Mouse (Mus musculus) intestine, embryonic 15.5 days (tissue): ENCODE results near the gene Casz1. TPM values are rescaled to one million over a fixed set of nuclear protein-coding genes. Genes with fewer than 3 reads are reported as not detected.
A peak's percentile ranks its signal among the peaks of the same experiment; 100 is the strongest.

Experiments
- ATAC-seq: fragments of 200-750 bp; cut with Nextera tagmentation; 2 replicates; pipeline ENCODE4 v1.8.0; 2017; ENCODE audit warnings: moderate TSS enrichment, moderate library complexity
- H3K27ac ChIP-seq: fragments of 300-500 bp; sonication (generic); 2 replicates; pipeline ENCODE4 v1.5.1; 2015; ENCODE audit warnings: mild to moderate bottlenecking, inconsistent platforms
- H3K27me3 ChIP-seq: fragments of 300-500 bp; sonication (generic); replicated peaks from 2 replicates; pipeline ENCODE4 v1.6.1; 2015; ENCODE audit warnings: inconsistent platforms
- H3K36me3 ChIP-seq: fragments of 300-500 bp; sonication (generic); 2 replicates; pipeline ENCODE4 v1.6.1; 2015; ENCODE audit warnings: inconsistent platforms
- H3K4me1 ChIP-seq: fragments of 300-500 bp; sonication (generic); replicated peaks from 2 replicates; pipeline ENCODE4 v1.6.1; 2015; ENCODE audit warnings: inconsistent platforms
- H3K4me2 ChIP-seq: fragments of 300-500 bp; sonication (generic); replicated peaks from 2 replicates; pipeline ENCODE4 v1.6.1; 2015; ENCODE audit warnings: mild to moderate bottlenecking, inconsistent platforms
- H3K4me3 ChIP-seq: fragments of 300-500 bp; sonication (generic); replicated peaks from 2 replicates; pipeline ENCODE4 v1.5.1; 2015; ENCODE audit warnings: inconsistent platforms
- H3K9ac ChIP-seq: fragments of 300-500 bp; sonication (generic); 2 replicates; pipeline ENCODE4 v1.6.1; 2015; ENCODE audit warnings: inconsistent platforms
- H3K9me3 ChIP-seq: fragments of 300-500 bp; sonication (generic); 2 replicates; pipeline ENCODE4 v1.6.1; 2016; ENCODE audit warnings: inconsistent platforms
- WGBS: fragments of 180-500 bp; shearing (Covaris S2); methylation state at CpG from one replicate; pipeline ENCODE4 v1.1.7; 2015; 5-methylcytosine and 5-hydroxymethylcytosine counted together
- polyA plus RNA-seq: library from polyadenylated mRNA; unstranded; fragments of >200 nt; fragmentation: Nextera tagmentation; extraction: Ambion mirVana; gene quantifications from 2 replicates; pipeline ENCODE4 v1.2.1, GENCODE M21; 2015

Casz1 gene
- polyA plus RNA-seq, 1 experiment from 2014 or later, result 4.4 TPM

- Histone ChIP-seq H3K36me3 (no peaks in the 10 kb centered on the region), H3K27me3 (no peaks in the 10 kb centered on the region), H3K4me1 (peaks cover 19% of the 10 kb centered on the region), H3K27ac (no peak overlapping the region), H3K4me3 (no peak overlapping the region), H3K9ac (no peak overlapping the region), H3K4me2 (no peak overlapping the region), H3K9me3 (no peaks in the 10 kb centered on the region)
- ATAC-seq, result peak; percentile 47
- 57% methylated on average over 7 of the region's 7 CpGs for WGBS
These were observed 26.1 kb downstream of the Casz1 start for GRCm38 (mm10) chr4:148830350-148830749.

- no peak for ATAC-seq
- no peak overlapping the region for H3K4me3 ChIP-seq
- no peaks in the 10 kb centered on the region for H3K36me3 ChIP-seq
- WGBS, result 70% methylated on average over 21 of the region's 21 CpGs
- H3K27me3 ChIP-seq, result no peaks in the 10 kb centered on the region
- no peak overlapping the region for H3K4me2 ChIP-seq
- no peak overlapping the region for H3K9ac ChIP-seq
- H3K4me1 ChIP-seq, result peaks cover 31% of the 10 kb centered on the region
- no peak overlapping the region for H3K27ac ChIP-seq
- H3K9me3 ChIP-seq, result no peaks in the 10 kb centered on the region
These were observed 29.2 kb downstream of the Casz1 start for GRCm38 (mm10) chr4:148833245-148833990.

- WGBS, result 33% methylated on average over 6 of the region's 6 CpGs
These were observed 32.2 kb downstream of the Casz1 start for GRCm38 (mm10) chr4:148836391-148836790.

GRCm38 (mm10) chr4:148837046-148837445, 32.8 kb downstream of the Casz1 start:
- Histone ChIP-seq H3K9me3 (no peaks in the 10 kb centered on the region), H3K4me2 (no peak overlapping the region), H3K9ac (no peak overlapping the region), H3K27me3 (no peaks in the 10 kb centered on the region), H3K27ac (peak overlapping the region; percentile 54), H3K4me3 (no peak overlapping the region), H3K4me1 (peaks cover 28% of the 10 kb centered on the region), H3K36me3 (no peaks in the 10 kb centered on the region)
- 44% methylated on average over 9 of the region's 9 CpGs for WGBS
- ATAC-seq, result no peak

More at GRCm38 (mm10) chr4:148836391-148836790, 32.2 kb downstream of the Casz1 start:
- Histone ChIP-seq H3K27me3 (no peaks in the 10 kb centered on the region), H3K4me3 (no peak overlapping the region), H3K4me1 (peaks cover 28% of the 10 kb centered on the region), H3K27ac (peak overlapping the region; percentile 54), H3K36me3 (no peaks in the 10 kb centered on the region), H3K9ac (no peak overlapping the region), H3K4me2 (no peak overlapping the region), H3K9me3 (no peaks in the 10 kb centered on the region)
- ATAC-seq, result no peak

- Histone ChIP-seq H3K4me3 (no peak overlapping the region), H3K9ac (no peak overlapping the region), H3K4me1 (peaks cover 28% of the 10 kb centered on the region), H3K9me3 (no peaks in the 10 kb centered on the region), H3K27ac (no peak overlapping the region), H3K36me3 (no peaks in the 10 kb centered on the region), H3K4me2 (no peak overlapping the region), H3K27me3 (no peaks in the 10 kb centered on the region)
- 74% methylated on average over 6 of the region's 6 CpGs for WGBS
- ATAC-seq, result no peak
These were observed 33.4 kb downstream of the Casz1 start for GRCm38 (mm10) chr4:148837644-148838043.

GRCm38 (mm10) chr4:148842302-148842701, 38.1 kb downstream of the Casz1 start:
- no peaks in the 10 kb centered on the region for H3K27me3 ChIP-seq
- no peak overlapping the region for H3K27ac ChIP-seq
- no peaks in the 10 kb centered on the region for H3K36me3 ChIP-seq
- no peak overlapping the region for H3K4me2 ChIP-seq
- H3K9ac ChIP-seq, result no peak overlapping the region
- WGBS, result 61% methylated on average over 6 of the region's 6 CpGs
- no peak overlapping the region for H3K4me3 ChIP-seq
- no peaks in the 10 kb centered on the region for H3K9me3 ChIP-seq
- peaks cover 3% of the 10 kb centered on the region for H3K4me1 ChIP-seq
- no peak for ATAC-seq

GRCm38 (mm10) chr4:148844921-148845320, 40.7 kb downstream of the Casz1 start:
- H3K9me3 ChIP-seq, result no peaks in the 10 kb centered on the region
- no peak overlapping the region for H3K4me3 ChIP-seq
- no peaks in the 10 kb centered on the region; the same call in 1 of the 2 replicates for H3K4me1 ChIP-seq
- no peaks in the 10 kb centered on the region for H3K27me3 ChIP-seq
- no peak overlapping the region for H3K27ac ChIP-seq
- no peaks in the 10 kb centered on the region for H3K36me3 ChIP-seq
- WGBS, result 48% methylated on average over 7 of the region's 7 CpGs
- H3K9ac ChIP-seq, result no peak overlapping the region
- no peak for ATAC-seq
- no peak overlapping the region for H3K4me2 ChIP-seq

GRCm38 (mm10) chr4:148846203-148846602, 42.0 kb downstream of the Casz1 start:
- no peak overlapping the region for H3K27ac ChIP-seq
- H3K9ac ChIP-seq, result no peak overlapping the region
- no peaks in the 10 kb centered on the region for H3K27me3 ChIP-seq
- no peak for ATAC-seq
- no peaks in the 10 kb centered on the region; the same call in 1 of the 2 replicates for H3K4me1 ChIP-seq
- 55% methylated on average over 9 of the region's 9 CpGs for WGBS
- no peaks in the 10 kb centered on the region for H3K36me3 ChIP-seq
- H3K9me3 ChIP-seq, result no peaks in the 10 kb centered on the region
- H3K4me2 ChIP-seq, result no peak overlapping the region
- no peak overlapping the region for H3K4me3 ChIP-seq

- ATAC-seq, result no peak
- no peak overlapping the region for H3K9ac ChIP-seq
- H3K27me3 ChIP-seq, result no peaks in the 10 kb centered on the region
- H3K4me2 ChIP-seq, result no peak overlapping the region
- no peaks in the 10 kb centered on the region for H3K9me3 ChIP-seq
- no peaks in the 10 kb centered on the region for H3K36me3 ChIP-seq
- no peak overlapping the region for H3K4me3 ChIP-seq
- no peak overlapping the region for H3K27ac ChIP-seq
- no peaks in the 10 kb centered on the region; the same call in 1 of the 2 replicates for H3K4me1 ChIP-seq
- WGBS, result 55% methylated on average over 11 of the region's 11 CpGs
These were observed 42.5 kb downstream of the Casz1 start for GRCm38 (mm10) chr4:148846724-148847123.

GRCm38 (mm10) chr4:148847636-148848035, 43.4 kb downstream of the Casz1 start:
- Histone ChIP-seq H3K4me3 (no peak overlapping the region), H3K9ac (no peak overlapping the region), H3K36me3 (no peaks in the 10 kb centered on the region), H3K9me3 (no peaks in the 10 kb centered on the region), H3K4me1 (no peaks in the 10 kb centered on the region; the same call in 1 of the 2 replicates), H3K4me2 (no peak overlapping the region), H3K27me3 (no peaks in the 10 kb centered on the region), H3K27ac (no peak overlapping the region)
- WGBS, result 89% methylated on average over 9 of the region's 9 CpGs
- ATAC-seq, result no peak

- no peak for ATAC-seq
- H3K27ac ChIP-seq, result no peak overlapping the region
- H3K4me3 ChIP-seq, result no peak overlapping the region
- no peaks in the 10 kb centered on the region for H3K27me3 ChIP-seq
- H3K9ac ChIP-seq, result no peak overlapping the region
- no peaks in the 10 kb centered on the region for H3K36me3 ChIP-seq
- no peaks in the 10 kb centered on the region for H3K9me3 ChIP-seq
- 69% methylated on average over 6 of the region's 6 CpGs for WGBS
- H3K4me1 ChIP-seq, result no peaks in the 10 kb centered on the region; the same call in 1 of the 2 replicates
- H3K4me2 ChIP-seq, result no peak overlapping the region
These were observed 45.2 kb downstream of the Casz1 start for GRCm38 (mm10) chr4:148849437-148849836.

GRCm38 (mm10) chr4:148853057-148853456, 48.8 kb downstream of the Casz1 start:
- Histone ChIP-seq H3K4me3 (no peak overlapping the region), H3K27ac (no peak overlapping the region), H3K36me3 (no peaks in the 10 kb centered on the region), H3K9me3 (no peaks in the 10 kb centered on the region), H3K27me3 (no peaks in the 10 kb centered on the region), H3K4me1 (no peaks in the 10 kb centered on the region; the same call in 1 of the 2 replicates), H3K4me2 (no peak overlapping the region), H3K9ac (no peak overlapping the region)
- WGBS, result 72% methylated on average over 4 of the region's 4 CpGs
- ATAC-seq, result no peak

GRCm38 (mm10) chr4:148854093-148854492, 49.9 kb downstream of the Casz1 start:
- Histone ChIP-seq H3K9me3 (no peaks in the 10 kb centered on the region), H3K4me2 (no peak overlapping the region), H3K4me1 (no peaks in the 10 kb centered on the region; the same call in 1 of the 2 replicates), H3K9ac (no peak overlapping the region), H3K27ac (no peak overlapping the region), H3K27me3 (peaks cover 2% of the 10 kb centered on the region), H3K36me3 (no peaks in the 10 kb centered on the region), H3K4me3 (no peak overlapping the region)
- WGBS, result 19% methylated on average over 2 of the region's 2 CpGs
- ATAC-seq, result no peak
